ENCODE assay signal across 8 mouse cellular contexts in genomic region chr11:101881604-101882071, GRCm38 (mm10). TPM values are rescaled to one million over a fixed set of nuclear protein-coding genes. Genes with fewer than 3 reads are reported as not detected.
DNase-seq lines count a peak whose midpoint lies in the region; ATAC-seq and TF ChIP-seq lines count a peak whose summit lies in the region.

No protein-coding gene starts in this region.

- peak; percentile 26; the same call in 1 of the 2 replicates for ATAC-seq in embryonic facial prominence, embryonic 11.5 days (replicated peaks; ENCODE audit: insufficient number of reproducible peaks, low FRiP score, low TSS enrichment, low read depth)
- ATAC-seq in lung, embryonic 14.5 days (ENCODE audit: insufficient read depth), result peak; percentile 73

- no peak for TF ChIP-seq POLR2A in kidney, adult 2 months (IDR thresholded peaks at IDR 0.05; ENCODE audit: low read depth, low read length)

- peak overlapping the region; percentile 58 for H3K9ac ChIP-seq in embryonic facial prominence, embryonic 11.5 days (replicated peaks; ENCODE audit: low read length)
- H3K9ac ChIP-seq in lung, embryonic 14.5 days, result peak overlapping the region; percentile 44

- peak overlapping the region; percentile 17 for H3K4me3 ChIP-seq in embryonic facial prominence, embryonic 11.5 days (ENCODE audit: low read depth, low read length)
- peak overlapping the region; percentile 59 for H3K4me3 ChIP-seq in heart, embryonic 10.5 days
- no peak overlapping the region for H3K4me3 ChIP-seq in kidney, adult 2 months (ENCODE audit: insufficient read depth, low read depth, low read length)
- H3K4me3 ChIP-seq in lung, embryonic 14.5 days (ENCODE audit: low read depth, low read length), result peak overlapping the region; percentile 20

- H3K27me3 ChIP-seq in embryonic facial prominence, embryonic 11.5 days (ENCODE audit: control insufficient read depth, insufficient read depth, low read length), result no peaks in the 10 kb centered on the region
- no peaks in the 10 kb centered on the region; the same call in 1 of the 2 replicates for H3K27me3 ChIP-seq in heart, embryonic 10.5 days (ENCODE audit: insufficient read depth, poor library complexity, severe bottlenecking)
- H3K27me3 ChIP-seq in kidney, adult 2 months (replicated peaks; ENCODE audit: control insufficient read depth, insufficient read depth, low read length), result no peaks in the 10 kb centered on the region
- H3K27me3 ChIP-seq in lung, embryonic 14.5 days (ENCODE audit: insufficient read depth, low read length), result no peaks in the 10 kb centered on the region

- peak overlapping the region; percentile 65 for H3K27ac ChIP-seq in embryonic facial prominence, embryonic 11.5 days (replicated peaks; ENCODE audit: low read depth, low read length)
- H3K27ac ChIP-seq in heart, embryonic 10.5 days, result peak overlapping the region; percentile 92
- H3K27ac ChIP-seq in kidney, adult 2 months (ENCODE audit: insufficient read depth, low read depth, low read length), result peak overlapping the region; percentile 64; the same call in 1 of the 2 replicates
- H3K27ac ChIP-seq in lung, embryonic 14.5 days (ENCODE audit: low read depth), result peak overlapping the region; percentile 87

- peak overlapping the region; percentile 61 for H3K4me2 ChIP-seq in embryonic facial prominence, embryonic 11.5 days (ENCODE audit: low read depth, low read length)
- peak overlapping the region; percentile 57 for H3K4me2 ChIP-seq in lung, embryonic 14.5 days

- H3K36me3 ChIP-seq in embryonic facial prominence, embryonic 11.5 days (replicated peaks; ENCODE audit: control insufficient read depth, insufficient read depth, low read depth, low read length), result no peaks in the 10 kb centered on the region
- no peaks in the 10 kb centered on the region for H3K36me3 ChIP-seq in heart, embryonic 10.5 days
- H3K36me3 ChIP-seq in kidney, adult 2 months (ENCODE audit: control insufficient read depth, insufficient read depth, low read length), result no peaks in the 10 kb centered on the region
- no peaks in the 10 kb centered on the region for H3K36me3 ChIP-seq in lung, embryonic 14.5 days (ENCODE audit: insufficient read depth)

- H3K9me3 ChIP-seq in embryonic facial prominence, embryonic 11.5 days (replicated peaks; ENCODE audit: control insufficient read depth, low read length), result no peaks in the 10 kb centered on the region
- H3K9me3 ChIP-seq in heart, embryonic 10.5 days, result no peaks in the 10 kb centered on the region
- H3K9me3 ChIP-seq in lung, embryonic 14.5 days (ENCODE audit: low read depth, low read length), result no peaks in the 10 kb centered on the region

- peak; percentile 30 for DNase-seq in cerebellum, adult 11-12 months
- DNase-seq in cerebellum, adult 9-10 months, result no peak
- peak; percentile 60 for DNase-seq in embryonic facial prominence, embryonic 11.5 days (ENCODE audit: low spot score)
- peak; percentile 92 for DNase-seq in heart, embryonic 10.5 days (ENCODE audit: low spot score)
- DNase-seq in kidney, adult 2 months, result peak; percentile 91
- DNase-seq in lung, embryonic 14.5 days, result peak; percentile 90
- peak; percentile 42 for DNase-seq in ovary, postnatal 14 days (ENCODE audit: low spot score)
- no peak for DNase-seq in thymus, postnatal 14 days

- TF ChIP-seq CTCF in kidney, adult 2 months (conservative IDR thresholded peaks at IDR 0.05; ENCODE audit: insufficient read depth, insufficient read length, low read depth, low read length), result no peak
- 0 out of 2 replicates have a peak, but pooled peaks have one; percentile 18 for TF ChIP-seq CTCF in lung, embryonic 14.5 days (IDR thresholded peaks at IDR 0.05; ENCODE audit: low read depth)

- 5% methylated on average over 22 of the region's 24 CpGs for WGBS in embryonic facial prominence, embryonic 11.5 days
- 3% methylated on average over 24 of the region's 24 CpGs for whole genome bisulfite sequencing in heart, embryonic 10.5 days
- 12% methylated on average over 24 of the region's 24 CpGs for WGBS in kidney, adult 2 months
- 3% methylated on average over 24 of the region's 24 CpGs for whole genome bisulfite sequencing in lung, embryonic 14.5 days

- H3K4me1 ChIP-seq in embryonic facial prominence, embryonic 11.5 days (ENCODE audit: control insufficient read depth, insufficient read depth, low read length), result peaks cover 5% of the 10 kb centered on the region
- H3K4me1 ChIP-seq in heart, embryonic 10.5 days, result peaks cover 82% of the 10 kb centered on the region
- no peaks in the 10 kb centered on the region for H3K4me1 ChIP-seq in kidney, adult 2 months (ENCODE audit: control insufficient read depth, insufficient read depth, low read length)
- H3K4me1 ChIP-seq in lung, embryonic 14.5 days (ENCODE audit: insufficient read depth), result peaks cover 64% of the 10 kb centered on the region

RNA-seq across cellular contexts. Expression of gene Meox1, which starts 12.5 kb away (rescaled TPM):
- 4.9 and 6.0 TPM in 2 replicates for polyA plus RNA-seq in embryonic facial prominence, embryonic 11.5 days (2014; fragmentation: Nextera tagmentation; extraction: Ambion mirVana)
- 5.7 and 8.2 TPM in 2 replicates for polyA plus RNA-seq in heart, embryonic 10.5 days (2016; fragmentation: Nextera tagmentation; extraction: Ambion mirVana)
- polyA plus RNA-seq in kidney, adult 2 months (2012; rRNA removed), result 3.5 and 4.8 TPM in 2 replicates
- 7.9 and 9.3 TPM in 2 replicates for polyA plus RNA-seq in lung, embryonic 14.5 days (2014; fragmentation: Nextera tagmentation; extraction: Ambion mirVana)

Comparison
In these comparisons a context has a peak if more than half of its experiments do, and no peak if none do; other contexts are left out.
1. DNase-seq: peak in cerebellum, adult 11-12 months (single experiment), embryonic facial prominence, embryonic 11.5 days (single experiment), heart, embryonic 10.5 days (single experiment), kidney, adult 2 months (single experiment), lung, embryonic 14.5 days (single experiment) and ovary, postnatal 14 days (single experiment); none in cerebellum, adult 9-10 months (single experiment) and thymus, postnatal 14 days (single experiment).
2. Peak in every context shown above with its lines, with median percentiles within 50 percentile points of each other: H3K27ac ChIP-seq.